Comparison of ENCODE assay signal across 12 mouse cellular contexts in the genomic region with DNA sequence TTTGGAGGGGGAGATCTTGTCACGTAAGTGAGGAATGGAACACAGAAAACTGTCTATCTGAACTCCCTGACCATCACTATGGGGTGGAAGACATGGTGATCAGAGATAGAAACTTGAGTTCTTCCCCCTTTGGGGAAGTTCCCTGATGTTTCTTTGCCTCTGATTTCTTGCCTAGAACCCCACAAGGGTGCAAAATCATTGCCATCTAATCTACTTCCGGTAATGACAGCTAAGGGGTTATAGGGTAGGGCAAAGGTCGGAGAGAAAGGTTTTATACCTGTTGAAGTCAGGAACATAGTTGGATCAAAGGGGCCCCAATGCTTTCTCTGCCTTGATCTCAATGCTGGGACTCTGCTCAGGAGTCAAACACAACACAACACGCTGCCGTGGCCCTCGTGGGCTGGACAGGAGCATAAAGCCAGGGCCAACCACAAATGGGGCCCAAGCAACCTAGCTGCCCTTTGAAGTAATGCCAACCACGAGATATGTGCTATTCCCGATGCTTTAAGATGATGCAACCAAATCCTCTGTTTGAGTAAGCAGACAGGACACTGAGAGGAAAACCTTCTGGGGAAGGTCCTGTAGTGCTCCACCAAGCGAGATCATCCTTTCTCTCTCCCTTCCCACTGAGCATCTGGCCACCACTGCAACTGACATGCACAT.
DNase-seq lines count a peak whose midpoint lies in the region; ATAC-seq and TF ChIP-seq lines count a peak whose summit lies in the region.
"Had no signal": no experiment of that assay in that cellular context is flagged by ENCODE, and none has a peak within 500 bp of the region (broad histone marks: within the 10 kb centered on the region; RNA-seq: fewer than 3 reads in every experiment).

No protein-coding gene starts in this region.

- H3K36me3 ChIP-seq in spleen, adult 2 months (ENCODE audit: control insufficient read depth, insufficient read depth, low read length): no peaks in the 10 kb centered on the region
- H3K36me3 ChIP-seq in splenic B cell, adult 2 months (ENCODE audit: control insufficient read depth, insufficient read depth, low read length, poor library complexity, severe bottlenecking): no peaks in the 10 kb centered on the region
- H3K36me3 ChIP-seq in hindbrain, postnatal 0 days (ENCODE audit: insufficient read depth, low read length): no peaks in the 10 kb centered on the region
- H3K36me3 ChIP-seq: embryonic facial prominence, embryonic 15.5 days; hindbrain, embryonic 10.5 days had no signal

- TF ChIP-seq POLR2A in spleen, adult 2 months (IDR thresholded peaks at IDR 0.05; ENCODE audit: low read depth, low read length): no peak

- peak overlapping the region; percentile 56 for H3K27ac ChIP-seq in gastrocnemius, adult 2 months
- 0 out of 2 replicates have a peak overlapping the region, but pooled peaks have one; percentile 20 for H3K27ac ChIP-seq in spleen, adult 2 months (ENCODE audit: insufficient read depth, low read length)
- H3K27ac ChIP-seq in hindbrain, postnatal 0 days: no peak overlapping the region
- H3K27ac ChIP-seq: embryonic facial prominence, embryonic 15.5 days; hindbrain, embryonic 10.5 days; kidney, postnatal 0 days had no signal

- peak; percentile 55 for ATAC-seq in inflammation-experienced regulatory T-cells, adult 6 months
- ATAC-seq in hindbrain, postnatal 0 days: no peak

- no peaks in the 10 kb centered on the region for H3K9me3 ChIP-seq in hindbrain, postnatal 0 days (ENCODE audit: low read length)
- H3K9me3 ChIP-seq: embryonic facial prominence, embryonic 15.5 days; hindbrain, embryonic 10.5 days had no signal

- no peak overlapping the region for H3K4me2 ChIP-seq in hindbrain, postnatal 0 days (ENCODE audit: low read depth, low read length)
- H3K4me2 ChIP-seq: embryonic facial prominence, embryonic 15.5 days had no signal

- TF ChIP-seq CTCF in gastrocnemius, adult 2 months (IDR thresholded peaks at IDR 0.05): no peak
- no peak for TF ChIP-seq CTCF in spleen, adult 2 months (IDR thresholded peaks at IDR 0.05; ENCODE audit: extremely low read depth, insufficient read depth, insufficient read length, insufficient replicate concordance)
- TF ChIP-seq CTCF in hindbrain, postnatal 0 days (IDR thresholded peaks at IDR 0.05; ENCODE audit: low read depth): no peak

- no peak overlapping the region for H3K4me3 ChIP-seq in gastrocnemius, adult 2 months
- no peak overlapping the region for H3K4me3 ChIP-seq in spleen, adult 2 months (ENCODE audit: extremely low read depth, insufficient read depth, insufficient read length)
- no peak overlapping the region for H3K4me3 ChIP-seq in hindbrain, postnatal 0 days (ENCODE audit: low read length)
- H3K4me3 ChIP-seq: embryonic facial prominence, embryonic 15.5 days; hindbrain, embryonic 10.5 days had no signal

- intact Hi-C loops in gastrocnemius, adult 2 months (cut with DNase I): no loop called here
- intact Hi-C loops in gastrocnemius, postnatal 14 days (cut with DNase I; ENCODE audit: low total_unique reads): no loop called here

- no peak overlapping the region for H3K9ac ChIP-seq in hindbrain, postnatal 0 days (replicated peaks; ENCODE audit: low read length)
- H3K9ac ChIP-seq: embryonic facial prominence, embryonic 15.5 days had no signal

- no peaks in the 10 kb centered on the region for H3K27me3 ChIP-seq in spleen, adult 2 months (ENCODE audit: control insufficient read depth, insufficient read depth, low read length)
- no peaks in the 10 kb centered on the region for H3K27me3 ChIP-seq in splenic B cell, adult 2 months (ENCODE audit: control insufficient read depth, insufficient read depth, low read length, poor library complexity, severe bottlenecking)
- H3K27me3 ChIP-seq in hindbrain, postnatal 0 days (ENCODE audit: insufficient read depth, low read length): no peaks in the 10 kb centered on the region
- H3K27me3 ChIP-seq: embryonic facial prominence, embryonic 15.5 days had no signal

- peaks cover 15% of the 10 kb centered on the region; the same call in 1 of the 2 replicates for H3K4me1 ChIP-seq in spleen, adult 2 months (ENCODE audit: control insufficient read depth, insufficient read depth, insufficient read length)
- H3K4me1 ChIP-seq in hindbrain, postnatal 0 days (ENCODE audit: insufficient read depth, low read length): no peaks in the 10 kb centered on the region

- 53% methylated on average over 9 of the region's 9 CpGs for WGBS in spleen, adult 2 months
- WGBS in hindbrain, postnatal 0 days: 80% methylated on average over 9 of the region's 9 CpGs

- no peak for DNase-seq in gastrocnemius, adult 2 months
- DNase-seq in gastrocnemius, postnatal 14 days: no peak
- DNase-seq in spleen, adult 2 months (ENCODE audit: low read depth in 1 of 2, low spot score in 2 of 2): no peak
- no peak for DNase-seq in spleen, adult 18-20 months
- DNase-seq in splenic B cell, adult 2 months (ENCODE audit: low read depth, low spot score): peak; percentile 54
- DNase-seq in hindbrain, postnatal 0 days (ENCODE audit: low spot score): no peak
- DNase-seq in testis, postnatal 14 days (ENCODE audit: low spot score): no peak
- DNase-seq: cerebellum, adult 9-11 months had no signal
